Mouse (Mus musculus): ENCODE measurements at regions not wholly inside any gene's neighbourhood (a gene's known extent, or its start where the extent isn't known, plus 50 kb on each side); places are given as distances from the start of the nearest gene placed in this dataset.

- TF ChIP-seq POLR2A (IDR thresholded peaks at IDR 0.05; ENCODE audit: borderline replicate concordance, insufficient read depth, low read length), result no peak
- TF ChIP-seq CTCF (IDR thresholded peaks at IDR 0.05; ENCODE audit: borderline replicate concordance, insufficient read depth, low read depth, low read length), result no peak
Observed at GRCm38 (mm10) chr9:46433716-46434115, 113.9 kb upstream of the 4931429L15Rik start.

Data from cerebellum, adult 2 months (tissue).